Mouse (Mus musculus): Measurements from ENCODE around the gene Ralgds.

The Ralgds gene

DNA sequence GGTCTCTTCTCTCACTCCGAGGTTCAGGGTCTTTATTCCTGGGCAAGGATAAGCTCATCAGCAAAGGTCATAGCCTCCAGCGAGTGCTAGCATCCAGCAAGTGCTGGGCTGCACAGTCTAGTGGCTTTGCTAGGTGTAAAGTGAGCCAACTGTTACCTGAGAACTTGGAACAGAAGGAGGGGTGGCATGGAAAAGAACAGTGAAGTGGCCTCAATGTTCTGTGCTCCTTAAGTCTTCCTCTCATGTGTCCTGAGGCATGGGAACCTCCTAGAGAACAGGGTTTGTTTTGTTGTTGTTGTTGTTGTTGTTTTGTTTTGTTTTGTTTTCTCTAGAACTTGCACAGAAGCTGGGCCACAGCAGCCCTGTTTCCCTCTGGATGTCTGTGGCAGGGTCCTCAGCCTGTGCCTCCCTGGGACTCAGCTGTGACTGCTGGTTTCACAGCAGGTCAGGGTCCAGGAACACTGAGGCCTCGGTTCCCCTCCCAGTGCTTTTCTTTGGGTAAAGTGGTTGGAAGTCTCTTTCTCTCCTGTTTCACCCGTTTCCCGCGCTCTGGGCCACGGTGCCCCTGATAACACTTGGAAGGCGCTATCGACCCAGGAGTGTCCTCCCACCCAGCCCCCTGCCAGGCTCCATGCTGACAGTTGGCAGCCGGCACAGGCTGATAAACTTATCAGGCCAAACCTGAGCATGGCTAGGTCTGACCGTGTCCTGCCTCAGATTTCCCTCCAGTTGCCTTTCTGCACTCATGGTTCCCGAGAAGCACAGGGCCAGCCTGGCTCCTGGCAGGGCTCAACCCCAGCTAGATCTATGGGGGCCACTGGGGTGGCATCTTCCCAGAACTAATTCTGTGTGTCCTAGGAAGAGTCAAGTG, 89.0 kb downstream of the Ralgds start:
- no peak for DNase-seq (ENCODE audit: low read depth in 2 of 2, low spot score in 2 of 2)

Data from CD8-positive naive resting alpha-beta T cell, adult 2 months (primary cell).